ENCODE assay signal across 24 mouse cellular contexts in genomic region chr14:18715529-18715928, GRCm38 (mm10).
"Had no signal": no experiment of that assay in that cellular context is flagged by ENCODE, and none has a peak within 500 bp of the region (broad histone marks: within the 10 kb centered on the region; RNA-seq: fewer than 3 reads in every experiment).

No protein-coding gene starts in this region.

- H3K4me3 ChIP-seq: gastrocnemius, adult 2 months; heart, embryonic 10.5 days; heart, embryonic 12.5 days; hindbrain, embryonic 10.5 days; hindbrain, embryonic 12.5 days; intestine, embryonic 15.5 days; layer of hippocampus, adult 2 months; left cerebral cortex, adult 2 months; limb, embryonic 10.5 days; limb, embryonic 12.5 days had no signal

- H3K36me3 ChIP-seq: heart, embryonic 10.5 days; heart, embryonic 12.5 days; hindbrain, embryonic 10.5 days; hindbrain, embryonic 12.5 days; intestine, embryonic 15.5 days; limb, embryonic 10.5 days; limb, embryonic 12.5 days had no signal

- H3K27me3 ChIP-seq: heart, embryonic 12.5 days; hindbrain, embryonic 12.5 days; intestine, embryonic 15.5 days; limb, embryonic 12.5 days had no signal

- H3K4me2 ChIP-seq: heart, embryonic 12.5 days; hindbrain, embryonic 12.5 days; hindbrain, embryonic 14.5 days; intestine, embryonic 15.5 days; limb, embryonic 12.5 days had no signal

- ATAC-seq: forebrain, embryonic 16.5 days; hindbrain, embryonic 16.5 days; inflammation-experienced regulatory T-cells, adult 6 months; intestine, embryonic 15.5 days had no signal

- H3K9me3 ChIP-seq: intestine, embryonic 15.5 days; limb, embryonic 10.5 days had no signal

- H3K9ac ChIP-seq: heart, embryonic 12.5 days; hindbrain, embryonic 12.5 days; hindbrain, embryonic 14.5 days; intestine, embryonic 15.5 days; limb, embryonic 12.5 days had no signal

- H3K4me1 ChIP-seq: heart, embryonic 10.5 days; heart, embryonic 12.5 days; hindbrain, embryonic 10.5 days; hindbrain, embryonic 12.5 days; intestine, embryonic 15.5 days; limb, embryonic 10.5 days; limb, embryonic 12.5 days had no signal

- H3K27ac ChIP-seq: gastrocnemius, adult 2 months; heart, embryonic 10.5 days; hindbrain, embryonic 10.5 days; hindbrain, embryonic 12.5 days; hindbrain, embryonic 14.5 days; intestine, embryonic 15.5 days; layer of hippocampus, adult 2 months; left cerebral cortex, adult 2 months; limb, embryonic 10.5 days; limb, embryonic 12.5 days had no signal

- DNase-seq: gastrocnemius, adult 2 months; gastrocnemius, postnatal 10 days; gastrocnemius, postnatal 25 days; heart, adult 18-20 months; heart, postnatal 10 days; heart, postnatal 4 days; kidney, adult 18-20 months; kidney, adult 8-10 months; kidney, postnatal 25 days; kidney, postnatal 4 days; liver had no signal
